Mouse (Mus musculus) gastrocnemius, postnatal 10 days (tissue): Measurements from ENCODE around the gene Gm9603. TPM values are rescaled to one million over a fixed set of nuclear protein-coding genes. Genes with fewer than 3 reads are reported as not detected.
"Not testable (repeated sequence)": the region's sequence is repeated elsewhere in the genome, so short reads cannot be mapped to it uniquely, and the experiment has no call there.

Source experiments
- DNase-seq: peaks from one replicate; pipeline ENCODE4 v3.0.0; 2021; ENCODE audit warnings: mixed read lengths
- long read RNA-seq, 2 experiments: library from polyadenylated mRNA; stranded (forward); transcript quantifications; one replicate each; pipeline ENCODE4 v2.0.0; 2021
- total RNA-seq, 2 experiments: library from RNA; stranded (reverse); gene quantifications; 2 replicates each; pipeline ENCODE4 v1.2.3; 2021

The Gm9603 gene
- under 1 TPM in 1 of 2 experiments, not detected in 1; 0.14 TPM for total RNA-seq
- long read RNA-seq, experiment 1 = 0 reads
- long read RNA-seq, experiment 2 = 0 reads

- not testable (repeated sequence) for DNase-seq
These were observed at the start of gene Gm9603 for GRCm38 (mm10) chr14:5687357-5687756. Gene Gm9603 (minus strand): TSS chr14:5687457.

- DNase-seq = not testable (repeated sequence)
These were observed 54.3 kb downstream of the Gm9603 start, which contains the start of gene Gm8265 for GRCm38 (mm10) chr14:5632928-5633327. Gene Gm8265 (minus strand): TSS chr14:5633028.

Other genes with a start within 250 kb of the Gm9603 start
- 1 to 10 TPM; 1.9 to 2.4 TPM for gene Gm3194, start 232.0 kb downstream of the Gm9603 start, total RNA-seq
- not detected for gene Gm8246, start 209.6 kb downstream of the Gm9603 start, total RNA-seq
- not detected for gene Gm3187, start 203.2 kb downstream of the Gm9603 start, total RNA-seq
- 1 to 10 TPM; 2.7 to 3.1 TPM for gene Gm3488, start 185.8 kb downstream of the Gm9603 start, total RNA-seq
- gene Gm3532, start 149.0 kb downstream of the Gm9603 start, total RNA-seq = not detected
- gene Gm8265, start 54.4 kb downstream of the Gm9603 start, total RNA-seq = not detected
- 1 to 10 TPM in 1 of 2 experiments, under 1 TPM in 1; 0.35 to 1.4 TPM for gene Gm3373, start 54.1 kb upstream of the Gm9603 start, total RNA-seq
- 1 to 10 TPM; 1.9 to 2.6 TPM for gene Gm3383, start 120.5 kb upstream of the Gm9603 start, total RNA-seq
- gene Gm3424, start 142.9 kb upstream of the Gm9603 start, total RNA-seq = not detected
- 1 to 10 TPM; 1.0 to 1.5 TPM for gene Gm8237, start 192.9 kb upstream of the Gm9603 start, total RNA-seq